Mouse (Mus musculus) lung, postnatal 25 days (tissue): Measurements from ENCODE around the gene Hist1h1t.

Experiments used
- DNase-seq: peaks from one replicate; pipeline ENCODE4 v3.0.0; 2022; ENCODE audit warnings: low spot score

Hist1h1t gene

DNA sequence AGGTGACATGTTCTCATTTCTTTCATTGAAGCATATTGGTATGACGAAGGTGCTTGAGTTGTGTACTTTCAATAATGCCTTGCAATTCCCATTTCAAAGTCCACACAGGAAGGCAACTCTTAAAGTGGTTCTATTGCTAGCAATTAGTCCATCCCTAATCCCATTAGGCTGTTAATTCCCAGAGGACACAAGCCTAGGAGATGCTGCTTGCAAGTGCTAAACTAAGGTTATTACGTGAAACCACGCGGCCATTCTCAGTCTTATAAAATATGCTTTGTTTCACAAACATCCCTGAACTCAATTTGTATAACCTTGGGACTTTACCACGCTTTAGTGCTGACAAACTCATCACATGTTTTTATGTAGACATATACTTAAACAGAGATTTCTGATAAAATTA lies 41.5 kb downstream of the Hist1h1t start:
- DNase-seq, result no peak

- no peak for DNase-seq
These were observed 42.4 kb downstream of the Hist1h1t start for GRCm38 (mm10) chr13:23738041-23738440.

GRCm38 (mm10) chr13:23738677-23739068 lies 43.1 kb downstream of the Hist1h1t start, which contains the start of gene Hist1h1c:
TSS of gene Hist1h1c (plus strand) at chr13:23738808.
- peak; percentile 93 for DNase-seq

DNA sequence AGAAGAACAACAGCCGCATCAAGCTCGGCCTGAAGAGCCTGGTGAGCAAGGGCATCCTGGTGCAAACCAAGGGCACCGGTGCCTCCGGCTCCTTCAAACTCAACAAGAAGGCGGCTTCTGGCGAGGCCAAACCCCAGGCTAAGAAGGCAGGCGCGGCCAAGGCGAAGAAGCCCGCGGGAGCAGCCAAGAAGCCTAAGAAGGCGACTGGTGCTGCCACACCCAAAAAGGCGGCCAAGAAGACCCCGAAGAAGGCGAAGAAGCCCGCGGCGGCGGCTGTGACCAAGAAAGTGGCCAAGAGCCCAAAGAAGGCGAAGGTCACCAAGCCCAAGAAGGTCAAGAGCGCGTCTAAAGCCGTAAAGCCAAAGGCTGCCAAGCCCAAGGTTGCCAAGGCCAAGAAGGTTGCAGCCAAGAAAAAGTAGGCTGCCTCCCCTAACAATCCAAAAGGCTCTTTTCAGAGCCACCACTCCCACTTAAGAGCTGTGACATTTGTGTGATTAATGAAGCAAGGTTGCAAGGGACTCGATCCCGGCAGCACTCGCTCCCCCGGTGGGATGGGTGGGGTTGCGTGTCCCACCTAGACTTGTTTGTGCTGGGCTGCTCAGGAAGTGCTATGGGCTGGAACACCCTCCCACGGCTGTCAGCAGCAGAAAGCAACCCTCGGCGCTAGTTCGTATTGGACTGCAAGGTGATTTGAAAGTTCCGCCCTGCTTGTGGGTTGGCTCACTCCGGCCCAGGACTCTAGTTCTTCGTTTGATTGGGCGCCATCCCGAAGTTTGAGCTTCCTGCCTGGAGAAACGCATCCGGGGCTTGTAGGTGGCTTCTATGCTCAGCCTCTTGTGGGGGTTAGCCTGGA lies 43.7 kb downstream of the Hist1h1t start:
- DNase-seq, result peak; percentile 98

DNA sequence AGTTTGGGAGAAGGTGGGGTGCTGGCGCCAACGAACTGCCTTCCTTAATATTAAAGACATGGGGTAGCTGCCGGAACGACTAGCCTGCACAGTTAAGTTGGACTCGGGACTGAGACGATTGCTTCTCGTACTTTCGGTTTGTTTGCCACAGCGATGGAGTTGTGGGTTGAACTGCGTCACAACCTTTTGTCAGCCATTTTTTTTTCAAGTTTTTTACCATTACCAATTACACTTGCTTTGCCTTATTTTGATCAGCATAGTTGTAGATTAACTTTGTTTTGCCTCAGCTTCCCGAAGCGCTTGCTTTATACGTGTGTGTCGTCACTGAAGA lies 44.3 kb downstream of the Hist1h1t start:
- no peak for DNase-seq

DNA sequence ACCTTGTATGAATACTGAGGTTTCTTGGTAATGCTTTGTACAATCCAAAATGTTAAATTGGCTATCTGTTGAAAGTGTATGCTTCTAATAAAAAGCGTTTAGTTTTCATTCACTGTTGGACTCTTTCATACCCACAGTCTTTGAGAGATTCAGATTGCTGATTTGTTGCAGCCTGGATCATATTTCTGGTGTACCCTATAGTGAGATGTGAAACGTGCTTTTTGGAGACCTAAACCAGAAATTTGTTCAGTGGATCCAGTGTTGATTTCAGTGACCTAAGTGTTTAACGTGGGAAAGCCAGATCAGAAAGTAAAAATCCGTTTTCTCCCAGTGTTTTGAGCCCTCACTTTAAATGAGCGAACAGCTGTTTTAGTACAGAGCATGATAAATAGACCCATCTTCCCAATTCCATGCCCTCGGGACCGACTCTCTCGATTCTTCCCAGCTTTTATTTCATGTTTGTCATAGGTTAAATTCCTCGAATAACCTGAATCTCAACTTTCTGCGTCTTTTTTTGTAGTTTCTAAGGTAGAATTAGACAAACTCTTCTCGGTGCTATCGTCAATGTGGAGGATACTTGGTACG lies 44.7 kb downstream of the Hist1h1t start:
- no peak for DNase-seq

- DNase-seq, result no peak
These were observed 45.3 kb downstream of the Hist1h1t start for GRCm38 (mm10) chr13:23740910-23741309.

- no peak for DNase-seq
These were observed 46.4 kb downstream of the Hist1h1t start for GRCm38 (mm10) chr13:23742007-23742406.

DNA sequence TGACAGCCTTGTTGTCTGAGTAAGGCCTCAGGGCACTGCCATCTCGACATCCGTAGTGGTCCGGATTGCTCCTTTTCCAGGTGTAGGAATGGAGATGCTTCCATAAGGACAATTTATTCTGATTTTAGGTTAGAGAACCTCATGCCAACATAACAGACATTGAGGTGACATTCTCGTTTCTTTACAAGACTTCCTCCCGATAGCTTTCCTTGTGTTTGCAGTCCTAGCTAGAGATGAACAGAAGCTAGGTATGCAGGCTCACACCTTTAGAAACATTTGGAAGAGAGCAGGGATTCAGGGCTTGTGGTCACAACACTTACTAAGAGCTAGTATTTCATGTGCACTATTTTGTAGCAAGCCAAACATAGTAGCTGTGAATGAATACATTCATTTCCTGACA lies 47.6 kb downstream of the Hist1h1t start:
- no peak for DNase-seq

- DNase-seq, result no peak
These were observed 48.3 kb downstream of the Hist1h1t start for GRCm38 (mm10) chr13:23743963-23744362.

DNA sequence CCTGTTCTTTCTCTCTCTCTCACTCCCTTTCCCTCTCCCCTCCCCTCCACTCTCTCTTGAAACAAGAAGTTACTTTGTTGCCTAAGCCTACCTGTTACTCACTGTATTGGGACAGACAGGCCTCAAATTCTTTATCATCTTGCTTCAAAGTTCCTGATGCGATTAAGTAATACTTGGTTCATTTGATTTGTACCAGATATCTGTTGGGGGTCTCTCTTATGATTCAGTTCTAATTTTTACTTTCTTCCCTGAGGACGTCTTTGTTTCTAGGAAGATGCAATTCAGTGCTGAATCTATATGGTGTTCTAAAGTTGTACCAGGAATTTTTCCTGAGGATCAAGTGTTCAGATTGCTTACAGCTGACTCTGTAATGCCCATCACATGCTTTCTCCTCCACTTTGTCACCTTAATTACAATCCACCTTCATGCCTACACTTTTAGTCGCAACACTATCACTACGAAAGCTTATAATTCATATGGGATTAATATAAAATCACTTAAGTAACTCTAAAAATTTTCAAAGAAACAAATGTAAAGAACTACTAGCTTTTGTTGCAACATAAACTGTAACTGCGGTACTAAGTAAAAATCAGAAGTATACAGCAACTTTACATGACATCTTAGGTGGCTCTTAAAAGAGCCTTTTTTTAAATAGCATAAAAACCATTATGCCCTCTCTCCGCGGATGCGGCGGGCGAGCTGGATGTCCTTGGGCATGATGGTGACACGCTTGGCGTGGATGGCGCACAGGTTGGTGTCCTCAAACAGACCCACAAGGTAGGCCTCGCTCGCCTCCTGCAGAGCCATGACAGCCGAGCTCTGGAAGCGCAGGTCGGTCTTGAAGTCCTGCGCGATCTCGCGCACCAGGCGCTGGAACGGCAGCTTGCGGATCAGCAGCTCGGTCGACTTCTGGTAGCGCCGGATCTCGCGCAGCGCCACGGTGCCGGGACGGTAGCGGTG lies 49.1 kb downstream of the Hist1h1t start:
- DNase-seq, result no peak

GRCm38 (mm10) chr13:23745381-23746161 lies 50.0 kb downstream of the Hist1h1t start, which contains the start of gene Hist1h3c:
TSS of gene Hist1h3c (minus strand) at chr13:23745602.
- DNase-seq, result peak; percentile 86
